Mouse (Mus musculus): Measurements from ENCODE around the gene Gm42957.

GRCm38 (mm10) chr3:96617941-96618340, 17.3 kb upstream of the Gm42957 start:
- TF ChIP-seq POLR2A (IDR thresholded peaks at IDR 0.05; ENCODE audit: low read depth, low read length) (no peak), CTCF (conservative IDR thresholded peaks at IDR 0.05; ENCODE audit: insufficient read depth, insufficient read length, low read depth, low read length) (no peak)

All from kidney, adult 2 months (tissue).